Mouse (Mus musculus) spleen, postnatal 14 days (tissue): ENCODE results near the gene Vmn1r129.
"Not testable (repeated sequence)": the region's sequence is repeated elsewhere in the genome, so short reads cannot be mapped to it uniquely, and the experiment has no call there.

Experiments used
- DNase-seq, 2 experiments: peaks; one replicate each; pipeline ENCODE4 v3.0.0; 2021 to 2022; ENCODE audit warnings: low spot score in 2 of 2

Gene Vmn1r129

GRCm38 (mm10) chr7:21361191-21361590, at the start of gene Vmn1r129:
Gene Vmn1r129 (minus strand): TSS chr7:21361291.
- not testable (repeated sequence) for DNase-seq

GRCm38 (mm10) chr7:21349073-21349472, 12.0 kb downstream of the Vmn1r129 start, which contains the start of gene Vmn1r128:
Gene Vmn1r128 (plus strand): TSS chr7:21349373.
- DNase-seq: not testable (repeated sequence)

- DNase-seq: not testable (repeated sequence)
Measured at GRCm38 (mm10) chr7:21319761-21320160, 41.3 kb downstream of the Vmn1r129 start, which contains the start of gene Vmn1r127. Gene Vmn1r127 (minus strand): TSS chr7:21319861.
